ENCODE assay signal across 8 mouse cellular contexts in genomic region chr5:30369426-30369825, GRCm38 (mm10).
DNase-seq lines count a peak whose midpoint lies in the region; ATAC-seq lines count a peak whose summit lies in the region.

No protein-coding gene starts in this region.

- no peak for ATAC-seq in erythroid progenitor cell, adult 5-6 weeks (replicated peaks; ENCODE audit: low FRiP score, poor library complexity, severe bottlenecking)
- ATAC-seq in megakaryocyte-erythroid progenitor cell, adult 5-6 weeks (replicated peaks; ENCODE audit: low FRiP score, low TSS enrichment, poor library complexity, severe bottlenecking), result no peak

- DNase-seq in ovary, postnatal 14 days (ENCODE audit: low spot score), result peak; percentile 15
- DNase-seq in ovary, postnatal 10 days (ENCODE audit: low spot score), result no peak
- peak; percentile 20 for DNase-seq in fibroblast of lung, adult 2 months (ENCODE audit: low read depth)
- peak; percentile 31 to 56 for DNase-seq in layer of hippocampus, postnatal 14 days (ENCODE audit: low spot score in 2 of 2)
- peak; percentile 46 for DNase-seq in skeletal muscle tissue, adult 2 months (ENCODE audit: low read depth, low spot score)
- no peak for DNase-seq in neural tube, embryonic 10.5 days (ENCODE audit: extremely low spot score, low spot score)

Comparison
In these comparisons a context has a peak if more than half of its experiments do, and no peak if none do; other contexts are left out.
1. DNase-seq: peak in ovary, postnatal 14 days (single experiment), fibroblast of lung, adult 2 months (single experiment), layer of hippocampus, postnatal 14 days (2 of 2) and skeletal muscle tissue, adult 2 months (single experiment); none in ovary, postnatal 10 days (single experiment) and neural tube, embryonic 10.5 days (single experiment).